Mouse (Mus musculus): Measurements from ENCODE around the gene Ppfia2. TPM values are rescaled to one million over a fixed set of nuclear protein-coding genes. Genes with fewer than 3 reads are reported as not detected.

The Ppfia2 gene
- 1.3 TPM for polyA plus RNA-seq (2015; fragmentation: Illumina TruSeq; extraction: RNeasy Lipid Tissue Mini Kit (QIAGEN cat#74804); ENCODE audit: insufficient read depth, low replicate concordance)

DNA sequence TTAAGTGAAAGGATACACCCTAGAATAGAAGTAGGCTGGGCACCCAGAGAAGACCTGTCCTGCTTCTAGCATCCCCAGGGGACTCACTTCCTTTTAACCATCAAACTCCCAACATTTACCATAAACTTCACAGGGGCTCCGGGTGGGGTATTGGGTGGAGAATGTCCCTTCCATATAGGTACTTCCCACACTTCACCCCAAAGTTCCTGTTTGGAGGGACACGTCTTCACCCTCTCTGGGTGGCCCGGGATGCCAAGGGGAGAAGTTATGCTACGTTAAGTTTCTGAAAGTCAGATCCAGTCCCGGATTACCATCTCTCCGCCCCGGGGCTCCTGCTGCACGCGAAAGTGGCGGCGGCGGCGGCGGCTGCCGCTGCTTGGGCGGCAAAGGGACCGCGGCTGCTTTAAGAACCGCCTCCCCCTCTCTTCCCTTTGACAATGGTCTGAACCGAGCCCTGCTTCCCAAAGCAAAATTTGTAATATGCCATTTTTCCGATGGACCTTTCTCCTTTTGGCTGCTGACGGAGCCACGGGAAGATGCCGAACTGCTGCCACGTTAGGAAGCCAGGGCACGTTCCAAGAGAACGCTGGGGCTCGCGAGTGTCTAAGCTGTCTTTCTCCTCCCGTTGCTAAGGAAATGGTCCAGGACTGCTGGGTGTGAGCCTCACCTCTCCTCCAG is at the start of gene Ppfia2:
Ppfia2 (plus strand) TSS at position 485 of the 678 bp plus-strand sequence.

Measured in spleen, adult 10 weeks (tissue).